In the genomic region with DNA sequence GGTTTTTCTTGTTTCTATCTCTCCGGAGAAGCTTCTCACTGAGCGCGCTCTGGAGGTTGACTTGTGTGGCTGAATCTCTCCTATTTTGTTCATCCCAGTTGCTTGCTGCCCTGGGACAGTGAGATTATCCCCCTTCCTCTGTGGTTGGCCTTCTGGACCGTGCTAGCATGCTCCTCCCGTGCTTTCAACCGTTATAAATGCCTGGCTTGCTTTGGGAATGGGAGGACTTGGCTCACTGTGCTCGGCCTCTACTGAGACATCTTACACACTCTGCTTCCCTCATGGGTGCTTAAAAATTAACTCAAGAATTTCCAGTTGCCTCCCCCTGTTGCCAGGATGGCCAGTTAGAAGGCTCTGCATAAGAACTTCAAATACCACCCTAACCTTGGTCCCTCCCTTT, we compare ENCODE assay signal across 16 mouse cellular contexts. TPM values are rescaled to one million over a fixed set of nuclear protein-coding genes. Genes with fewer than 3 reads are reported as not detected.
A peak's percentile ranks its signal among the peaks of the same experiment; 100 is the strongest.
DNase-seq lines count a peak whose midpoint lies in the region; ATAC-seq and TF ChIP-seq lines count a peak whose summit lies in the region.
"Had no signal": no experiment of that assay in that cellular context is flagged by ENCODE, and none has a peak within 500 bp of the region (broad histone marks: within the 10 kb centered on the region; RNA-seq: fewer than 3 reads in every experiment).

No protein-coding gene starts in this region.

- H3K9me3 ChIP-seq in hindbrain, embryonic 13.5 days, result no peaks in the 10 kb centered on the region
- H3K9me3 ChIP-seq in hindbrain, embryonic 11.5 days (ENCODE audit: control insufficient read depth, low read length), result no peaks in the 10 kb centered on the region
- H3K9me3 ChIP-seq in forebrain, embryonic 14.5 days (replicated peaks; ENCODE audit: control insufficient read depth, low read length), result no peaks in the 10 kb centered on the region
- H3K9me3 ChIP-seq in midbrain, embryonic 15.5 days, result no peaks in the 10 kb centered on the region
- H3K9me3 ChIP-seq: embryonic facial prominence, embryonic 15.5 days; heart, embryonic 10.5 days; limb, embryonic 12.5 days had no signal

- DNase-seq in hindbrain, embryonic 11.5 days (ENCODE audit: low spot score), result no peak
- DNase-seq in cerebellum, adult 18-20 months, result peak; percentile 56 to 59
- no peak for DNase-seq in forebrain, embryonic 14.5 days (ENCODE audit: low spot score)
- no peak for DNase-seq in lung, adult 2 months
- no peak for DNase-seq in spleen, postnatal 4 days (ENCODE audit: low spot score in 2 of 2)
- no peak for DNase-seq in heart, adult 2 months
- DNase-seq: heart, postnatal 36 days; kidney, adult 9 months; lung, embryonic 14.5 days; right cerebral cortex, postnatal 25 days had no signal

- no peak for TF ChIP-seq POLR2A in lung, adult 2 months (IDR thresholded peaks at IDR 0.05; ENCODE audit: borderline replicate concordance, extremely low read depth, low read depth, low read length)
- TF ChIP-seq POLR2A in heart, adult 2 months (IDR thresholded peaks at IDR 0.05; ENCODE audit: insufficient read depth, low read depth, low read length), result no peak

- ATAC-seq in hindbrain, embryonic 13.5 days (ENCODE audit: low FRiP score), result no peak
- no peak for ATAC-seq in hindbrain, embryonic 11.5 days (ENCODE audit: low FRiP score)
- no peak for ATAC-seq in forebrain, embryonic 14.5 days
- ATAC-seq in midbrain, embryonic 15.5 days (replicated peaks), result no peak

- peak overlapping the region; percentile 95 for H3K4me2 ChIP-seq in hindbrain, embryonic 13.5 days
- no peak overlapping the region for H3K4me2 ChIP-seq in hindbrain, embryonic 11.5 days (replicated peaks; ENCODE audit: low read depth, low read length)
- H3K4me2 ChIP-seq in forebrain, embryonic 14.5 days (ENCODE audit: low read length), result peak overlapping the region; percentile 87
- H3K4me2 ChIP-seq in midbrain, embryonic 15.5 days, result peak overlapping the region; percentile 89
- H3K4me2 ChIP-seq: embryonic facial prominence, embryonic 15.5 days; limb, embryonic 12.5 days; lung, embryonic 14.5 days had no signal

- TF ChIP-seq CTCF in lung, adult 2 months (IDR thresholded peaks at IDR 0.05; ENCODE audit: insufficient read depth, low read length), result no peak
- TF ChIP-seq CTCF in heart, adult 2 months (IDR thresholded peaks at IDR 0.05), result no peak

- peaks cover 78% of the 10 kb centered on the region for H3K4me1 ChIP-seq in hindbrain, embryonic 13.5 days (replicated peaks)
- H3K4me1 ChIP-seq in hindbrain, embryonic 11.5 days (replicated peaks; ENCODE audit: control insufficient read depth, insufficient read depth, low read length), result 0 out of 2 replicates have a peak, but pooled peaks cover 2% of the 10 kb centered on the region
- peaks cover 65% of the 10 kb centered on the region for H3K4me1 ChIP-seq in forebrain, embryonic 14.5 days (ENCODE audit: control insufficient read depth, insufficient read depth, low read length)
- peaks cover 77% of the 10 kb centered on the region for H3K4me1 ChIP-seq in midbrain, embryonic 15.5 days
- no peaks in the 10 kb centered on the region for H3K4me1 ChIP-seq in lung, adult 2 months (ENCODE audit: control insufficient read depth, insufficient read depth, low read length)
- H3K4me1 ChIP-seq in heart, adult 2 months (ENCODE audit: control insufficient read depth, insufficient read depth, low read length), result no peaks in the 10 kb centered on the region
- H3K4me1 ChIP-seq: limb, embryonic 12.5 days had no signal

- no peaks in the 10 kb centered on the region for H3K79me2 ChIP-seq in heart, adult 2 months (replicated peaks; ENCODE audit: control insufficient read depth, insufficient read depth, low read length)

- H3K27ac ChIP-seq in hindbrain, embryonic 13.5 days, result no peak overlapping the region
- no peak overlapping the region for H3K27ac ChIP-seq in hindbrain, embryonic 11.5 days (ENCODE audit: low read depth, low read length)
- peak overlapping the region; percentile 14; the same call in 1 of the 2 replicates for H3K27ac ChIP-seq in forebrain, embryonic 14.5 days (ENCODE audit: low read depth, low read length)
- no peak overlapping the region for H3K27ac ChIP-seq in midbrain, embryonic 15.5 days
- H3K27ac ChIP-seq in heart, adult 2 months, result no peak overlapping the region
- H3K27ac ChIP-seq: embryonic facial prominence, embryonic 15.5 days; heart, embryonic 10.5 days; limb, embryonic 12.5 days had no signal

- no peak for TF ChIP-seq EP300 in heart, adult 2 months (IDR thresholded peaks at IDR 0.05; ENCODE audit: insufficient read depth, low read depth, low read length)

- intact Hi-C loops in heart, adult 2 months (cut with DNase I), result no loop called here

- peak overlapping the region; percentile 7 for H3K4me3 ChIP-seq in hindbrain, embryonic 13.5 days
- H3K4me3 ChIP-seq in hindbrain, embryonic 11.5 days (ENCODE audit: low read depth, low read length), result no peak overlapping the region
- peak overlapping the region; percentile 9; the same call in 1 of the 2 replicates for H3K4me3 ChIP-seq in forebrain, embryonic 14.5 days (ENCODE audit: low read depth, low read length)
- 0 out of 2 replicates have a peak overlapping the region, but pooled peaks have one; percentile 4 for H3K4me3 ChIP-seq in midbrain, embryonic 15.5 days
- no peak overlapping the region for H3K4me3 ChIP-seq in lung, adult 2 months (replicated peaks; ENCODE audit: extremely low read depth, low read depth, low read length)
- no peak overlapping the region for H3K4me3 ChIP-seq in heart, adult 2 months
- H3K4me3 ChIP-seq: embryonic facial prominence, embryonic 15.5 days; heart, embryonic 10.5 days; limb, embryonic 12.5 days had no signal

- H3K27me3 ChIP-seq in hindbrain, embryonic 13.5 days, result no peaks in the 10 kb centered on the region
- no peaks in the 10 kb centered on the region for H3K27me3 ChIP-seq in hindbrain, embryonic 11.5 days (ENCODE audit: control insufficient read depth, insufficient read depth, low read length)
- H3K27me3 ChIP-seq in forebrain, embryonic 14.5 days (replicated peaks; ENCODE audit: control insufficient read depth, insufficient read depth, low read length), result no peaks in the 10 kb centered on the region
- H3K27me3 ChIP-seq in midbrain, embryonic 15.5 days (replicated peaks), result no peaks in the 10 kb centered on the region
- H3K27me3 ChIP-seq in heart, adult 2 months (ENCODE audit: control insufficient read depth, insufficient read depth, low read length), result peaks cover 3% of the 10 kb centered on the region

- 0 out of 2 replicates have a peak overlapping the region, but pooled peaks have one; percentile 10 for H3K9ac ChIP-seq in hindbrain, embryonic 13.5 days
- no peak overlapping the region for H3K9ac ChIP-seq in hindbrain, embryonic 11.5 days (ENCODE audit: low read depth, low read length)
- H3K9ac ChIP-seq in forebrain, embryonic 14.5 days (ENCODE audit: low read length), result no peak overlapping the region
- no peak overlapping the region for H3K9ac ChIP-seq in midbrain, embryonic 15.5 days
- no peak overlapping the region for H3K9ac ChIP-seq in heart, adult 2 months (ENCODE audit: low read depth, low read length)
- H3K9ac ChIP-seq: embryonic facial prominence, embryonic 15.5 days; limb, embryonic 12.5 days; lung, embryonic 14.5 days had no signal

- H3K36me3 ChIP-seq in hindbrain, embryonic 13.5 days, result peaks cover 14% of the 10 kb centered on the region; the same call in 1 of the 2 replicates
- no peaks in the 10 kb centered on the region for H3K36me3 ChIP-seq in hindbrain, embryonic 11.5 days (ENCODE audit: control insufficient read depth, insufficient read depth, low read length)
- peaks cover 13% of the 10 kb centered on the region for H3K36me3 ChIP-seq in forebrain, embryonic 14.5 days (ENCODE audit: control insufficient read depth, insufficient read depth, low read length)
- H3K36me3 ChIP-seq in midbrain, embryonic 15.5 days (replicated peaks), result no peaks in the 10 kb centered on the region
- no peaks in the 10 kb centered on the region for H3K36me3 ChIP-seq in heart, adult 2 months (ENCODE audit: control insufficient read depth, insufficient read depth, low read length)
- H3K36me3 ChIP-seq: embryonic facial prominence, embryonic 15.5 days; G1E; heart, embryonic 10.5 days; limb, embryonic 12.5 days had no signal

- 67% methylated on average over 7 of the region's 7 CpGs for WGBS in hindbrain, embryonic 13.5 days
- WGBS in hindbrain, embryonic 11.5 days, result 90% methylated on average over 7 of the region's 7 CpGs
- WGBS in forebrain, embryonic 14.5 days, result 69% methylated on average over 7 of the region's 7 CpGs
- WGBS in midbrain, embryonic 15.5 days, result 68% methylated on average over 7 of the region's 7 CpGs
- WGBS in lung, adult 2 months, result 80% methylated on average over 7 of the region's 7 CpGs
- WGBS in heart, adult 2 months, result 69% methylated on average over 7 of the region's 7 CpGs

RNA-seq across cellular contexts. Expression of a gene that starts 10.8 kb away (rescaled TPM):
- polyA plus RNA-seq in hindbrain, embryonic 13.5 days (2015; fragmentation: Nextera tagmentation; extraction: Ambion mirVana), result 22.6 and 24.5 TPM in 2 replicates
- polyA plus RNA-seq in hindbrain, embryonic 11.5 days (2014; fragmentation: Nextera tagmentation; extraction: Ambion mirVana), result 12.0 and 12.6 TPM in 2 replicates
- 9.4 and 16.0 TPM in 2 replicates for polyA plus RNA-seq in forebrain, embryonic 14.5 days (2014; fragmentation: Nextera tagmentation; extraction: Ambion mirVana)
- 31.3 and 35.0 TPM in 2 replicates for polyA plus RNA-seq in midbrain, embryonic 15.5 days (2015; fragmentation: Nextera tagmentation; extraction: Ambion mirVana)
- 0.09 and 0.26 TPM in 2 replicates for polyA plus RNA-seq in lung, adult 2 months (2012; rRNA removed)
- not detected for total RNA-seq in heart, adult 2 months (2021)
- 0.02 TPM in 1 of 2 replicates, not detected in the other for polyA plus RNA-seq in heart, adult 2 months (2012; rRNA removed)
- total RNA-seq: heart, postnatal 36 days had no signal
- polyA plus RNA-seq: G1E had no signal

Comparison
In these comparisons a context has a peak if more than half of its experiments do, and no peak if none do; other contexts are left out.
1. H3K4me3 ChIP-seq: peak in hindbrain, embryonic 13.5 days (single experiment), forebrain, embryonic 14.5 days (single experiment) and midbrain, embryonic 15.5 days (single experiment); none in hindbrain, embryonic 11.5 days (single experiment), lung, adult 2 months (single experiment) and heart, adult 2 months (single experiment).
2. DNase-seq: peak in cerebellum, adult 18-20 months (2 of 2); none in hindbrain, embryonic 11.5 days (single experiment), forebrain, embryonic 14.5 days (single experiment), lung, adult 2 months (single experiment), spleen, postnatal 4 days (0 of 2) and heart, adult 2 months (0 of 2).